Mouse (Mus musculus) hindbrain, embryonic 14.5 days (tissue): Measurements from ENCODE around the gene Ankrd54. TPM values are rescaled to one million over a fixed set of nuclear protein-coding genes. Genes with fewer than 3 reads are reported as not detected.

Experiments
- ATAC-seq: fragments of 200-750 bp; cut with Nextera tagmentation; 2 replicates; pipeline ENCODE4 v1.8.0; 2017; ENCODE audit warnings: moderate number of reproducible peaks, mild to moderate bottlenecking, moderate TSS enrichment, moderate library complexity; ENCODE audit not compliant: low FRiP score
- DNase-seq: peaks from one replicate; pipeline ENCODE4 v3.0.0-alpha.2; 2015; ENCODE audit warnings: low spot score
- H3K27ac ChIP-seq: fragments of 300-500 bp; sonication (generic); 2 replicates; pipeline ENCODE4 v1.5.1; 2014; ENCODE audit warnings: mild to moderate bottlenecking, moderate library complexity
- H3K27me3 ChIP-seq: fragments of 300-500 bp; sonication (generic); 2 replicates; pipeline ENCODE4 v1.6.1; 2014; ENCODE audit warnings: mild to moderate bottlenecking, low read length, mixed read lengths; ENCODE audit not compliant: control insufficient read depth, insufficient read depth
- H3K36me3 ChIP-seq: fragments of 300-500 bp; sonication (generic); replicated peaks from 2 replicates; pipeline ENCODE4 v1.6.1; 2014; ENCODE audit not compliant: control insufficient read depth, insufficient read depth
- H3K4me1 ChIP-seq: fragments of 300-500 bp; sonication (generic); replicated peaks from 2 replicates; pipeline ENCODE4 v1.6.1; 2014; ENCODE audit warnings: antibody characterized with exemption, low read length, mixed read lengths; ENCODE audit not compliant: control insufficient read depth, insufficient read depth
- H3K4me2 ChIP-seq: fragments of 300-500 bp; sonication (generic); replicated peaks from 2 replicates; pipeline ENCODE4 v1.6.1; 2014; ENCODE audit warnings: mild to moderate bottlenecking, moderate library complexity
- H3K4me3 ChIP-seq: fragments of 300-500 bp; sonication (generic); replicated peaks from 2 replicates; pipeline ENCODE4 v1.5.1; 2014; ENCODE audit warnings: mild to moderate bottlenecking, low read length
- H3K9ac ChIP-seq: fragments of 300-500 bp; sonication (generic); 2 replicates; pipeline ENCODE4 v1.6.1; 2014
- H3K9me3 ChIP-seq: fragments of 300-500 bp; sonication (generic); 2 replicates; pipeline ENCODE4 v1.6.1; 2016; ENCODE audit warnings: low read length; ENCODE audit not compliant: control insufficient read depth
- WGBS: fragments of 180-500 bp; shearing (Covaris S2); extraction: QIAGEN DNeasy Blood & Tissue Kit; methylation state at CpG from one replicate; pipeline ENCODE4 v1.1.7; 2014; 5-methylcytosine and 5-hydroxymethylcytosine counted together
- polyA plus RNA-seq: library from polyadenylated mRNA; unstranded; fragments of >200 nt; fragmentation: Nextera tagmentation; extraction: Ambion mirVana; gene quantifications from 2 replicates; pipeline ENCODE4 v1.2.1, GENCODE M21; 2014

Ankrd54 gene
- polyA plus RNA-seq, 1 experiment from 2014 or later = 42.2 TPM

- Histone ChIP-seq H3K36me3 (no peaks in the 10 kb centered on the region), H3K4me2 (no peak overlapping the region), H3K4me3 (no peak overlapping the region), H3K27ac (no peak overlapping the region), H3K9me3 (no peaks in the 10 kb centered on the region), H3K27me3 (no peaks in the 10 kb centered on the region), H3K4me1 (0 out of 2 replicates have a peak, but pooled peaks cover 2% of the 10 kb centered on the region), H3K9ac (no peak overlapping the region)
- no peak for ATAC-seq
- no peak for DNase-seq
- 75% methylated on average over 3 of the region's 3 CpGs for WGBS
Measured at GRCm38 (mm10) chr15:79068416-79068815, 5.7 kb upstream of the Ankrd54 start.

- no peaks in the 10 kb centered on the region for H3K27me3 ChIP-seq
- WGBS = 82% methylated on average over 3 of the region's 3 CpGs
- H3K27ac ChIP-seq = no peak overlapping the region
- DNase-seq (no peak), ATAC-seq (no peak)
- H3K9me3 ChIP-seq = no peaks in the 10 kb centered on the region
- H3K4me3 ChIP-seq = no peak overlapping the region
- no peak overlapping the region for H3K9ac ChIP-seq
- H3K4me1 ChIP-seq = 0 out of 2 replicates have a peak, but pooled peaks cover 4% of the 10 kb centered on the region
- no peaks in the 10 kb centered on the region for H3K36me3 ChIP-seq
- no peak overlapping the region for H3K4me2 ChIP-seq
Measured at GRCm38 (mm10) chr15:79067631-79068030, 4.9 kb upstream of the Ankrd54 start.

- H3K4me2 ChIP-seq = no peak overlapping the region
- no peak overlapping the region for H3K27ac ChIP-seq
- ATAC-seq (no peak), DNase-seq (no peak)
- H3K4me3 ChIP-seq = no peak overlapping the region
- 55% methylated on average over 2 of the region's 2 CpGs for WGBS
- H3K36me3 ChIP-seq = 0 out of 2 replicates have a peak, but pooled peaks cover under 1% of the 10 kb centered on the region
- H3K27me3 ChIP-seq = no peaks in the 10 kb centered on the region
- no peak overlapping the region for H3K9ac ChIP-seq
- no peaks in the 10 kb centered on the region for H3K9me3 ChIP-seq
- H3K4me1 ChIP-seq = peaks cover 9% of the 10 kb centered on the region; the same call in 1 of the 2 replicates
Measured at GRCm38 (mm10) chr15:79066276-79066675, 3.6 kb upstream of the Ankrd54 start.

- Histone ChIP-seq H3K27me3 (no peaks in the 10 kb centered on the region), H3K9ac (no peak overlapping the region), H3K4me1 (peaks cover 9% of the 10 kb centered on the region; the same call in 1 of the 2 replicates), H3K4me3 (no peak overlapping the region), H3K36me3 (peaks cover 11% of the 10 kb centered on the region), H3K4me2 (no peak overlapping the region), H3K27ac (no peak overlapping the region), H3K9me3 (no peaks in the 10 kb centered on the region)
- WGBS = 76% methylated on average over 8 of the region's 8 CpGs
- DNase-seq (no peak), ATAC-seq (no peak)
Measured at GRCm38 (mm10) chr15:79065086-79065770, 2.5 kb upstream of the Ankrd54 start.

- ATAC-seq (no peak), DNase-seq (no peak)
- Histone ChIP-seq H3K27ac (no peak overlapping the region), H3K4me3 (peak overlapping the region; percentile 26), H3K9me3 (no peaks in the 10 kb centered on the region), H3K27me3 (no peaks in the 10 kb centered on the region), H3K4me1 (peaks cover 9% of the 10 kb centered on the region; the same call in 1 of the 2 replicates), H3K36me3 (peaks cover 31% of the 10 kb centered on the region), H3K9ac (peak overlapping the region; percentile 50), H3K4me2 (peak overlapping the region; percentile 54)
- 11% methylated on average over 14 of the region's 14 CpGs for WGBS
Measured at GRCm38 (mm10) chr15:79063160-79063740, 557 bp upstream of the Ankrd54 start.

GRCm38 (mm10) chr15:79060887-79061565 lies 1.7 kb downstream of the Ankrd54 start:
- peak overlapping the region; percentile 86 for H3K4me2 ChIP-seq
- no peak overlapping the region for H3K27ac ChIP-seq
- no peak for ATAC-seq
- H3K4me1 ChIP-seq = peaks cover 9% of the 10 kb centered on the region; the same call in 1 of the 2 replicates
- no peak for DNase-seq
- no peaks in the 10 kb centered on the region for H3K27me3 ChIP-seq
- WGBS = 82% methylated on average over 14 of the region's 14 CpGs
- H3K36me3 ChIP-seq = peaks cover 52% of the 10 kb centered on the region
- no peaks in the 10 kb centered on the region for H3K9me3 ChIP-seq
- H3K4me3 ChIP-seq = no peak overlapping the region
- H3K9ac ChIP-seq = no peak overlapping the region

- Histone ChIP-seq H3K36me3 (peaks cover 84% of the 10 kb centered on the region), H3K27ac (no peak overlapping the region), H3K27me3 (no peaks in the 10 kb centered on the region), H3K4me1 (peaks cover 5% of the 10 kb centered on the region; the same call in 1 of the 2 replicates), H3K4me2 (no peak overlapping the region), H3K9me3 (no peaks in the 10 kb centered on the region), H3K4me3 (no peak overlapping the region), H3K9ac (no peak overlapping the region)
- DNase-seq = no peak
- ATAC-seq = no peak
- WGBS = 86% methylated on average over 6 of the region's 6 CpGs
Measured at GRCm38 (mm10) chr15:79057850-79058249, 4.8 kb downstream of the Ankrd54 start.

GRCm38 (mm10) chr15:79056601-79057000 lies 6.1 kb downstream of the Ankrd54 start:
- no peak overlapping the region for H3K27ac ChIP-seq
- no peak overlapping the region for H3K9ac ChIP-seq
- H3K4me2 ChIP-seq = no peak overlapping the region
- H3K36me3 ChIP-seq = peaks cover 96% of the 10 kb centered on the region
- WGBS = 93% methylated on average over 7 of the region's 7 CpGs
- ATAC-seq (no peak), DNase-seq (no peak)
- H3K9me3 ChIP-seq = no peaks in the 10 kb centered on the region
- no peak overlapping the region for H3K4me3 ChIP-seq
- H3K27me3 ChIP-seq = no peaks in the 10 kb centered on the region
- H3K4me1 ChIP-seq = peaks cover 2% of the 10 kb centered on the region; the same call in 1 of the 2 replicates

- Histone ChIP-seq H3K4me1 (0 out of 2 replicates have a peak, but pooled peaks cover 5% of the 10 kb centered on the region), H3K27me3 (no peaks in the 10 kb centered on the region), H3K9me3 (no peaks in the 10 kb centered on the region), H3K27ac (no peak overlapping the region), H3K36me3 (peaks cover 56% of the 10 kb centered on the region), H3K4me3 (no peak overlapping the region), H3K9ac (no peak overlapping the region), H3K4me2 (no peak overlapping the region)
- DNase-seq = no peak
- no peak for ATAC-seq
- WGBS = 73% methylated on average over 2 of the region's 2 CpGs
Measured at GRCm38 (mm10) chr15:79052366-79052765, 10.3 kb downstream of the Ankrd54 start.
